Mouse (Mus musculus): ENCODE data around the gene Vopp1. TPM values are rescaled to one million over a fixed set of nuclear protein-coding genes. Genes with fewer than 3 reads are reported as not detected.

Gene Vopp1
- polyA plus RNA-seq (2012; rRNA removed), result 165 and 170 TPM in 2 replicates

GRCm38 (mm10) chr6:57824422-57825258 is at the start of gene Vopp1:
Vopp1 (minus strand) TSS chr6:57825159.

GRCm38 (mm10) chr6:57850286-57850685 is 25.3 kb upstream of the Vopp1 start, which contains the start of gene Vmn1r21:
Vmn1r21 (minus strand) TSS chr6:57850343.

GRCm38 (mm10) chr6:57702376-57702742 is 122.6 kb downstream of the Vopp1 start, which contains the start of gene Lancl2:
Lancl2 (plus strand) TSS chr6:57702540.

GRCm38 (mm10) chr6:57691467-57692261 is 133.3 kb downstream of the Vopp1 start, which contains the start of gene Pyurf:
Pyurf (minus strand) TSS chr6:57692078.

Other genes with a start within 250 kb of the Vopp1 start
- gene Herc6, start 244.2 kb downstream of the Vopp1 start, polyA plus RNA-seq (2012; rRNA removed), result 1.0 and 1.3 TPM in 2 replicates
- 9.8 and 10.9 TPM in 2 replicates for gene Pyurf, start 133.1 kb downstream of the Vopp1 start, polyA plus RNA-seq (2012; rRNA removed)
- gene Lancl2, start 122.6 kb downstream of the Vopp1 start, polyA plus RNA-seq (2012; rRNA removed), result 74.0 and 77.3 TPM in 2 replicates
- not detected in 2 replicates for gene Vmn1r21, start 25.2 kb upstream of the Vopp1 start, polyA plus RNA-seq (2012; rRNA removed)
- gene Vmn1r22, start 82.9 kb upstream of the Vopp1 start, polyA plus RNA-seq (2012; rRNA removed), result not detected in 2 replicates
- not detected in 2 replicates for gene Vmn1r23, start 101.7 kb upstream of the Vopp1 start, polyA plus RNA-seq (2012; rRNA removed)
- not detected in 2 replicates for gene Vmn1r24, start 136.3 kb upstream of the Vopp1 start, polyA plus RNA-seq (2012; rRNA removed)
- not detected in 2 replicates for gene Vmn1r25, start 155.7 kb upstream of the Vopp1 start, polyA plus RNA-seq (2012; rRNA removed)
- gene Vmn1r26, start 190.0 kb upstream of the Vopp1 start, polyA plus RNA-seq (2012; rRNA removed), result not detected in 2 replicates